Mouse (Mus musculus) kidney, postnatal 14 days (tissue): ENCODE data around the gene Gsta2.
A peak's percentile ranks its signal among the peaks of the same experiment; 100 is the strongest.
"Not testable (repeated sequence)": the region's sequence is repeated elsewhere in the genome, so short reads cannot be mapped to it uniquely, and the experiment has no call there.

Experiments used
- DNase-seq: peaks from one replicate; pipeline ENCODE4 v3.0.0; 2022; ENCODE audit warnings: mixed read lengths

Gsta2 gene

DNA sequence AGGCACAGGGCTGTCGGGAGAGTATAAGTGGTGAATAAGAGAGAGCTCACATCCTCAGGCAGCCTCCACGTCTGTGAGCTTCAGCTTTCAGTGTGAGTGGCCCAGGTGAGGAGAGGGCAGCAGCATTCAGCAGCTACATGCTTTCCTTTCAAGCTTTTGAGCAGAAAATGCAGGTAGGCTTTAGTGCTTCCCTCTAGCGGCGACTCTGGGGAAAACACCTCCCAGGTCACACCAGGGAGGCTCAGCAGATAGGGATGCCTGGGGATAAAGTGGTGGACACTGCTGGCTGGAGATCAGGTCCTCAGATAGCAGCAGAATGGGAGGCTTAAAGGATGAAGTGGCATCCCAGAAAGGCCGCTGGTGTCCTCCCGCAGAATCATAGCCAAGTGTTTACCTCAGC, 59.5 kb downstream of the Gsta2 start:
- DNase-seq, result peak; percentile 41

DNA sequence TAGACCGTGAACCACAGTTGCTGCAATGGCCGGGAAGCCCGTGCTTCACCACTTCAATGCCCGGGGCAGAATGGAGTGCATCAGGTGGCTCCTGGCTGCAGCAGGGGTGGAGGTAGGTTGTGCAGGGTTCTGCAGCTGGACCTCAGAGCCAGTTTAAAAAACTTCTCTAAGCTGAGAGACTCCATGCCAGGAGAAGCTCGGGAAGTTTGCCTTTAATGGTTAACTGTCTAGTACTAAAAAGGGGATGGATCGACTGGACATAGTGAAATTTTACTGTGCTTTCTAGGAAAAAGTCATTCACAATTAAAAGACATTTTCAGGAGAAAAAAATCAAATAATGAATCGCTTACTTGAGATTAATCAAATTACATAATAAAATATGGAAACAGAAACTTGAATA, 60.8 kb downstream of the Gsta2 start:
- not testable (repeated sequence) for DNase-seq

DNA sequence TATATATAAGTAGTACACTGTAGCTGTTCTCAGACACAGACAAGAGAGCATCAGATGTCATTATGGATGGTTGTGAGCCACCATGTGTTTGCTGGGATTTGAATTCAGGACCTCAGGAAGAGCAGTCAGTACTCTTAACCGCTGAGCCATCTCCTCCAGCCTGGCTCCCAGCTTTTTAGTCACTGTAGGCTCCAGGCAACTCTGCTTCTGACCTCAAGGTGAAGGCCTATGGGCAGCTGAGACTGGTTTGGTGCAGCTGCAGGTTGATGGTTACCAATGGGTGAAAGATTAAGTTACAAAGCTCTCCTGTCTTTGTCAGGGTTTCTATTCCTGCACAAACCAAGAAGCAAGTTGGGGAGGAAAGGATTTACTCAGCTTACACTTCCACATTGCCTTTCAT, 61.9 kb downstream of the Gsta2 start:
- peak; percentile 5 for DNase-seq

DNA sequence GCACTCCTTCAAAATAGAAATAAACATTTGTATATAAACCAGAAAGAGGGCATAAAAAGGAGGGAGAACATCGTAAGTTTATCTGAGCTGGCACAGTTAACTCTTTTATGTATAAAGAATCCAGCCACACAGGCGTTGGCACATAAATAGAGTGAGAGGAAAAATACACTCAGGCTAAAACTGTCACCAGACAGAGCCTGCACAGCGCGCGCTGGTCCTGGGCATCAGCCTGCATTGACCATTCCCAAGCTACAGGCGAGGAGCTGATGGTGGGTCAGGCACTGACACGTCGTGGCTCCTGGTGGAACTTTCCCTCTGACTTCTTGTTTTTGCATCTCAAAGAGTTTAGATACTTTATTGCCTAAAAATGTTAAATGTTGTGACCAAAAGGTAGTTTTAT, 63.1 kb downstream of the Gsta2 start:
- not testable (repeated sequence) for DNase-seq

DNA sequence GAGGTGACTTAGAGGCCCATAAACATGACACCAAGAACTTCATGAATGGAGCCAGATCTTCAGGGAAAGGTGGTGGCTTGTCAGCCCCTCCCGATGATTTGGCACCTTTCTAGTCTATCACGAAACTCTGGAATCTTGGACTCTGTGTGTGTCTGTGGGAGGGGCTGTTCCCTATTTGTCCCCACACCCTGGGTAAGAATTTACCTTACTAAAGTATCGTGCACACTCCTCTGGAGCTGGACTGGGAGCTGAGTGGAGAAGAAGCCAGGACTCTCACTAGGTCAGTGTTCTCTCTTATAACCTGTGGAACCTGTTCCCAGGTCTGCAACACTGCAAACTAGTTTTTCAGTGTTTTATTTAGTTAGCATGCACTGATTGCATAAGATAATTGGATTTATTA, 65.9 kb downstream of the Gsta2 start, which contains the start of gene Gm10639:
Gene Gm10639, plus strand, starts transcription at position 201 of the 400 bp plus-strand sequence.
- DNase-seq, result not testable (repeated sequence)

DNA sequence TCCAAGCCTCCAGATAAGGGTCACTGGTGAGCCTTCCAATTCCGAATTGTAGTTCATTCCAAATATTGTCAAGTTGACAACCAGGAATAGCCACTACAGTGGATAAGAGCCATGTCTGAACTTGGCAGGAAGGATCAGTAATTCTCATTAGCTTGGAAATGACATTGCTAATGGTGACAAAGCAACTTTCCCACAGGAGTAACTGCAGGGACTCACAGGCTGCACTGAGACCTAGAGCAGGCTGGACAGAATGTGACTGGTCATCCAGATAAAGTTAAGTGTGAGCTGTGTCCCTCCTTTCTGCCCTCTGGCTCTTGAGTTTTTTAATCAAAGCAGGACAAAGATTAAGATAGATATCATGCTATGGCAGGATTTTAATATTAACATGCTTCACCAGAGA, 66.5 kb downstream of the Gsta2 start:
- not testable (repeated sequence) for DNase-seq

DNA sequence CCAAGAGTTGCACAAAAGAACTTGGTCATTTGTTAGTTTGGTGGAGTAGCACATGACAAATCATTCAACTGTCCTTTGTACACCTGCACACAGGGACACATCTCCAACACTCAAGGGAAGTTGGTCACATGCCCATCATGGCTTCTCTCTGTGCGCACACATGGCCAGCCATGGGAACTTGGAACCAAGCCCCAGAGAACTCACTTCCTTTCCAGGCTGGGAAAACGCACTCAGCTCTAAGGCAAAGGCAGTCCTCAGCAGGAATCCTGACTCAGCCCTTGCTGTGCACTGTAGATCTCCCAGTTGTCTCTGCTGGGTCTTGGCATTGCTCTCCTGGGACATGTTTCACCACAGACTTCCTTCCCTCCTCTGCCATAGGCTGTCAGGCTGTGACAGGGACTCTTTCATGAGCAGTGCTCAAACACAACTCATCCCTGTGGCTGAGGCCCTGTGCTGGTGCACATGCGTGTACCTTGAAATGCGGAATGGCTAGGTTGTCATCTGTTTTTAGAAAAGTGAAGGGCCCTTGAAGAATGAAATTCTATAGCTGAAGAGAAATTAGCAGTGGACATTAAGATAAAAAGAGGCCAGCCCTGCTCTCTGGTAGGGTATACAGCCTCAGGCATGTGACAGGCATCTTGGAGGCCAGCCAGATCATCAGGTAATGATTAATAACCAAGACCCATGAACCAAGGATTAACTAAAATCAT, 73.4 kb downstream of the Gsta2 start:
- peak; percentile 78 for DNase-seq
